Mouse (Mus musculus): ENCODE data around the gene 1700008O03Rik. TPM values are rescaled to one million over a fixed set of nuclear protein-coding genes. Genes with fewer than 3 reads are reported as not detected.

Gene 1700008O03Rik
- polyA plus RNA-seq, 1 experiment from 2014 or later = 0.86 TPM

DNA sequence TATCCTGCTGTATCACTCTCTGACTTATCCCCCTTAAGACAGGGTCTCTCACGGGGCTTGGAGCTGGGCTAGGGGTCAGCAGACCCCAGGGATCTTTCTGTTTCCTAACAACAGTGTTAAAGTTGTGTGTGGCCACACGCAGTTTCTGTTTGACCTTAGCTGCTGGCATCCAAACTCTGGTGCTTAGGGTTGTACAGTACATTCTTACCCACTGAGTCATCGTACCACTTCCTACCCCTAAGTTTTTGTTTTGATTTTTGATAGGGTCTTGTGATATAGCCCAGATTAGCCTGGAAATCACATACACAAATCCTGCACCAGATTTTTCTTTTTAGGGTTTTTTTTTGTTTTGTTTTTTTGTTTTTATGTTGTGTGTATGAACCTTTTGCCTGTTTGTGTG is 53.3 kb downstream of the 1700008O03Rik start:
- Histone ChIP-seq H3K9ac (ENCODE audit: low read length) (no peak overlapping the region), H3K36me3 (ENCODE audit: control insufficient read depth, insufficient read depth, low read length) (0 out of 2 replicates have a peak, but pooled peaks cover 8% of the 10 kb centered on the region), H3K27me3 (replicated peaks; ENCODE audit: control insufficient read depth, insufficient read depth, low read length) (peaks cover 23% of the 10 kb centered on the region), H3K27ac (ENCODE audit: low read depth, low read length) (no peak overlapping the region), H3K9me3 (replicated peaks; ENCODE audit: control insufficient read depth, low read length) (no peaks in the 10 kb centered on the region), H3K4me1 (ENCODE audit: control insufficient read depth, insufficient read depth, low read length) (no peaks in the 10 kb centered on the region), H3K4me2 (ENCODE audit: low read length) (no peak overlapping the region), H3K4me3 (ENCODE audit: low read depth, low read length) (no peak overlapping the region)
- WGBS = 71% methylated on average over 3 of the region's 3 CpGs
- no peak for ATAC-seq
- no peak for DNase-seq (ENCODE audit: low spot score)

DNA sequence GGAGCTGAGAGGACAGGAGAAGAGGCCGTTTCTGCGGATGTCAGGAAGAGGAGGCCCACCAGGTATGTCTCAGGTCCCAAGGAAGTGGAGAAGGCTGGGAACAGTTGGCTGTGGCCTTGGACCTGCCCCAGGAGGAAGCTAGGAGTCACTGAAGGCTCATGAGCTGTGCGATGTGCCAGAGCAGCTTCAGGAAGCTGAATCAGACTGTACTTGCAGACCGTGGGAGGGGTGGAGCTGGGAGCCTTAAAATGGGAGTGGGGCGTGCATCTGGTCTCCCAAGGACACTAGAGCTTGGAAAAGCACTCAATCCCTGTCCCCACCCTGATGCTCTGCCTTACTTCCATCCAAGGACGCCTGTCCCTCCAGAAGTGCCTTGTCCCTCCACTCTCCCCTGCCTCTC is 59.0 kb downstream of the 1700008O03Rik start:
- Histone ChIP-seq H3K4me1 (ENCODE audit: control insufficient read depth, insufficient read depth, low read length) (no peaks in the 10 kb centered on the region), H3K36me3 (ENCODE audit: control insufficient read depth, insufficient read depth, low read length) (peaks cover 17% of the 10 kb centered on the region), H3K9ac (ENCODE audit: low read length) (no peak overlapping the region), H3K27ac (ENCODE audit: low read depth, low read length) (no peak overlapping the region), H3K27me3 (replicated peaks; ENCODE audit: control insufficient read depth, insufficient read depth, low read length) (no peaks in the 10 kb centered on the region), H3K4me2 (ENCODE audit: low read length) (no peak overlapping the region), H3K9me3 (replicated peaks; ENCODE audit: control insufficient read depth, low read length) (no peaks in the 10 kb centered on the region), H3K4me3 (ENCODE audit: low read depth, low read length) (no peak overlapping the region)
- no peak for ATAC-seq
- no peak for DNase-seq (ENCODE audit: low spot score)
- 77% methylated on average over 6 of the region's 6 CpGs for WGBS

DNA sequence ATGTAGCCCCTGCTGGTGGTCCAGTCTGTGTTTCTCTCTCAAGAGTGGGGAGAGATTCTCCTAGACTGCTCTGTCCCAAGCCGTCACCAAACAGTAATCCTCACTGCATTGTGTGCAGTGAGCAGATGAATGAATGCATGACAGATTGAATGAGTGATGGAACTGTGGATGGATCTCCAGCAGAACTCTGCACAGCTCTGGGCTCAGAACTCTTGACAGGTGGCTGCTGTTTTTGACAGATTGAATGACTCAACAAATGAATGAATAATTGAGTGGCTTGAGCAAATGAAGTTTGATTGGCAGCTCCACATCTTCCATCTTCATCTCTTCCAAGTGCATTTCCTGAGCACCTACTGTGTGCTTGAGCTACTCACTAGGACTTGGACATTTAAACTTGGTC is 63.3 kb downstream of the 1700008O03Rik start:
- Histone ChIP-seq H3K9me3 (replicated peaks; ENCODE audit: control insufficient read depth, low read length) (no peaks in the 10 kb centered on the region), H3K27ac (ENCODE audit: low read depth, low read length) (no peak overlapping the region), H3K36me3 (ENCODE audit: control insufficient read depth, insufficient read depth, low read length) (peaks cover 43% of the 10 kb centered on the region), H3K4me1 (ENCODE audit: control insufficient read depth, insufficient read depth, low read length) (no peaks in the 10 kb centered on the region), H3K27me3 (replicated peaks; ENCODE audit: control insufficient read depth, insufficient read depth, low read length) (no peaks in the 10 kb centered on the region), H3K9ac (ENCODE audit: low read length) (no peak overlapping the region), H3K4me2 (ENCODE audit: low read length) (no peak overlapping the region), H3K4me3 (ENCODE audit: low read depth, low read length) (no peak overlapping the region)
- no peak for ATAC-seq
- WGBS = 84% methylated on average over 1 of the region's 1 CpGs
- DNase-seq (ENCODE audit: low spot score) = no peak

DNA sequence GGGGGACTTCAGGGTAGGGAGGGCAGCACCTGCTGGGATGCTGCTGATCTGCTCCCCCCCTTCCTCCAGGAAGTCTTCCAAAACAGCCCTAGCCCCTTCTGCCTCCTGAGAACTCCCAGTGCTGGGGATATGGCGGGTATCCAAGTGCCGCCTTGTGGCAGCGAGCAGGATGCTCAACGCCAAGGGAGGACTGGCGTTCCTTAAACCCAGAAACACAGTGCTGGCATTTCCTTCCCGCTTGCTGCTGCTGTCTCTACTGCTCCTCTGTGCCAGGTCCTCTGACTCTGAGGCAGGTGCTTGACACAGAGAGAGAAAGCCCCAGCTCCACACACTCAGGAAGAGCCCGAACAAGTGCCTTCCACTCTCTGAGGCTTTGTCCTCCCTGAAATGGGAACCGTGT is 64.7 kb downstream of the 1700008O03Rik start:
- Histone ChIP-seq H3K27me3 (replicated peaks; ENCODE audit: control insufficient read depth, insufficient read depth, low read length) (no peaks in the 10 kb centered on the region), H3K9ac (ENCODE audit: low read length) (no peak overlapping the region), H3K36me3 (ENCODE audit: control insufficient read depth, insufficient read depth, low read length) (peaks cover 49% of the 10 kb centered on the region), H3K4me3 (ENCODE audit: low read depth, low read length) (no peak overlapping the region), H3K4me2 (ENCODE audit: low read length) (no peak overlapping the region), H3K27ac (ENCODE audit: low read depth, low read length) (peak overlapping the region; percentile 33), H3K4me1 (ENCODE audit: control insufficient read depth, insufficient read depth, low read length) (no peaks in the 10 kb centered on the region), H3K9me3 (replicated peaks; ENCODE audit: control insufficient read depth, low read length) (no peaks in the 10 kb centered on the region)
- DNase-seq (ENCODE audit: low spot score) (peak; percentile 74), ATAC-seq (peak; percentile 66; the same call in 1 of the 2 replicates)
- WGBS = 55% methylated on average over 8 of the region's 8 CpGs

DNA sequence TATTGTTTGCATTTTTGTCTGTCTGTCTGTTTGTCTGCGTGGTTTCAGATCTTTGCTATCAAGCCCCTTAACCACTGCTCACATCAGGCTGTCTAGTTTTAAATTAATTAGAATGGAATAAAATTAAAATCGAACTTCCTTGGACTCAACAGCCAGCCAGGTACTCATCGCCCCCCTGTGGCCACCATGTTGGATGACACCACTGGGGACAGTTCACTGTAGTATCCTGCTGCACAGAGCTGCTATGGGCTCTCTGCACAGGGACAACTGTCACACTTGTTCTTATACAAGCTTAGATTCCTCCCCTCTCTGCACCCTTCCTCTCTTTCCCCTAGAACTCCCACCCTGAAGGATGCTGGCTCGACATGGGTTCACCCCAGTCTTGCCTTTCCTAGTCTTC is 67.7 kb downstream of the 1700008O03Rik start:
- Histone ChIP-seq H3K36me3 (ENCODE audit: control insufficient read depth, insufficient read depth, low read length) (peaks cover 66% of the 10 kb centered on the region), H3K4me3 (ENCODE audit: low read depth, low read length) (no peak overlapping the region), H3K4me1 (ENCODE audit: control insufficient read depth, insufficient read depth, low read length) (no peaks in the 10 kb centered on the region), H3K27me3 (replicated peaks; ENCODE audit: control insufficient read depth, insufficient read depth, low read length) (no peaks in the 10 kb centered on the region), H3K27ac (ENCODE audit: low read depth, low read length) (no peak overlapping the region), H3K9ac (ENCODE audit: low read length) (no peak overlapping the region), H3K4me2 (ENCODE audit: low read length) (no peak overlapping the region), H3K9me3 (replicated peaks; ENCODE audit: control insufficient read depth, low read length) (no peaks in the 10 kb centered on the region)
- 38% methylated on average over 4 of the region's 4 CpGs for WGBS
- DNase-seq (ENCODE audit: low spot score) (peak; percentile 45), ATAC-seq (0 out of 2 replicates have a peak, but pooled peaks have one; percentile 41)

DNA sequence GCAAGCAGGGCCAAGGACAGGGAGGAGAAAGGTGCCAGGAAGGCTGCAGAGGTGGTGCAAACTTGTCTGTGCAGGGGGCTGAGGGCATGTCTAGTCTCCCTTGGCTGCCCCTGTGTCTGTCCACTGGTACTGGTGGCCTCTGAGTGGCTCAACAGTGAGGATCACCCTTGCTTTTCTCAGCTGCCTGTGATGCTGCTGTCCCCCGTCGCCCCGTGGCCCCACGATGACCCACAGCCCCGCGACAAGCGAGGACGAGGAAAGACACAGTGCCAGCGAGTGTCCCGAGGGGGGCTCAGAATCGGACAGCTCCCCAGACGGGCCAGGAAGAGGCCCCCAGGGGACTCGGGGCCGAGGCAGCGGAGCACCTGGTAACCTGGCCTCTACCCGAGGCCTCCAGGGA is 73.1 kb downstream of the 1700008O03Rik start:
- Histone ChIP-seq H3K4me3 (ENCODE audit: low read depth, low read length) (no peak overlapping the region), H3K9ac (ENCODE audit: low read length) (no peak overlapping the region), H3K36me3 (ENCODE audit: control insufficient read depth, insufficient read depth, low read length) (peaks cover 33% of the 10 kb centered on the region), H3K27me3 (replicated peaks; ENCODE audit: control insufficient read depth, insufficient read depth, low read length) (no peaks in the 10 kb centered on the region), H3K4me1 (ENCODE audit: control insufficient read depth, insufficient read depth, low read length) (peaks cover 7% of the 10 kb centered on the region), H3K9me3 (replicated peaks; ENCODE audit: control insufficient read depth, low read length) (no peaks in the 10 kb centered on the region), H3K27ac (ENCODE audit: low read depth, low read length) (no peak overlapping the region), H3K4me2 (ENCODE audit: low read length) (no peak overlapping the region)
- ATAC-seq (no peak), DNase-seq (ENCODE audit: low spot score) (no peak)
- WGBS = 72% methylated on average over 16 of the region's 16 CpGs

DNA sequence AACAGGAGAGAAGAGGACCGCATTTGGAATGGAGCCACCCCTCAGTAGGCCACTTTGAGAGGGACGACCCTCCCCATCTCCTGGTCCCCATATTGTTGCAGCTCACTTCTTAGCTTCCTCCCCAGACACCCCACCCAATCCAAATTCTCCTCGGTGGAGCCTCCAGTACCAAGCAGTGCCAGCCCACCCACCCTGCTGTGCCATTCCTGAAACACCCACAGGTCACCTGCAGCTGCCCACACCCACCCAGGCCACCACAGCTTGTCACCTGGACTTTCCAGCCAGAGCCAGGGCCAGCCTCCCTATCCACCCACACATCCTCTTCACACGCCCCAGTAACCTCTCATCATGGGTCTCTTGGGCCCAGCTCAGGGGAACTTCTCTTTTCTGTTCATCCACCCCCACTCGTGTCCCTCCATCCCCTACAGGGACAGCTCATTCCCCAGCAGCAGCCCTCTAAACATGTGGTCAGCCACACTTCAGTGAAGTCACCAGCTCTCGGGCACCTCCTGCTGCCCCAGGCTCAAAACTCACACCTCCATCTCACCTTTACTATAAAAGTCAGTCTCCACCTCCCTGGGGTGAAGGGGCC is 73.8 kb downstream of the 1700008O03Rik start:
- Histone ChIP-seq H3K4me1 (ENCODE audit: control insufficient read depth, insufficient read depth, low read length) (peaks cover 7% of the 10 kb centered on the region), H3K36me3 (ENCODE audit: control insufficient read depth, insufficient read depth, low read length) (peaks cover 28% of the 10 kb centered on the region), H3K27me3 (replicated peaks; ENCODE audit: control insufficient read depth, insufficient read depth, low read length) (no peaks in the 10 kb centered on the region), H3K9me3 (replicated peaks; ENCODE audit: control insufficient read depth, low read length) (no peaks in the 10 kb centered on the region), H3K9ac (ENCODE audit: low read length) (peak overlapping the region; percentile 74), H3K4me2 (ENCODE audit: low read length) (peak overlapping the region; percentile 96), H3K27ac (ENCODE audit: low read depth, low read length) (no peak overlapping the region), H3K4me3 (ENCODE audit: low read depth, low read length) (peak overlapping the region; percentile 60; the same call in 1 of the 2 replicates)
- DNase-seq (ENCODE audit: low spot score) (no peak), ATAC-seq (peak; percentile 15)
- WGBS = 22% methylated on average over 6 of the region's 6 CpGs

DNA sequence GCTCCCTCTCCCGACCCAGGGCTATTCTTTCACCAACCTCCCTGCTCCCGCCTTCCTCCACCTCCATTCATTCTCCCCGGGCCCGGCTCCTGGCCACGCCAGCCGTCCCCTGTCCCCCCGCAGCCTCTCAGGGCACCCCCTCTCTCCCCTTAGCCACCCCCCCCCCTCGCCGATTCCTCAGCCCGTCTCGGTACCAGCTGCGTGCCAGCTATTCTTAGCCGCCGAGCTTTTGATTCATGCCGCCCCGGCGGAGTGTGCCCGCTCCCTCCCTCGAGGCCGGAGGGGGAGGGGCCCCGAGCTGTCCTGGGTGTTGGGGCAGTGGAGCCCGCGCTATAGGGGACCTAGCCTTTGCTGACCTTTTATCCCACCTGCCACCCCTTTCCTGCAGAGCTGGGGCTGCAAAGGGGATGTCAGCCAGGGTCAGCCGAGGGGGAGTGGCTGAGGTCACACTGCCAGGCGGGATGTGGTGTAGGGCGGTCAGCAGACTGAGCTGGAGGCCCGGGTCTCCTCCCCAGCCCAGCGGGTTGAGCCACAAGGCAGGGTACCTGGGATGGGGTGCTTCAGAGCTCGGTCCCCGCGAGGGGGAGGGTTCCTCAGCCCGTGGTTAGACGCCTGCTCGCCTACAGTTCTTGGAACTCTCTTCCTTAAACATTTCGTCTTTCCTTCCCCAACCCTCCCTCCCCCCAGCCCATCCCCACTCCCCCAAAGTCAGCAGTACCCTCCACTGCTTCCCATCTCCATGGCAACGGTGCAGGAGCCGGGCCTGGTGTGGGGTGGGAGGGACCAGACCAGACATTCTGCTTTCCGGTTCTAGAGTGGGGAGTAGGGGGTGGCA is 74.5 kb downstream of the 1700008O03Rik start:
- peaks cover 7% of the 10 kb centered on the region for H3K4me1 ChIP-seq (ENCODE audit: control insufficient read depth, insufficient read depth, low read length)
- DNase-seq (ENCODE audit: low spot score) (peak; percentile 67), ATAC-seq (peak; percentile 62)
- no peaks in the 10 kb centered on the region for H3K27me3 ChIP-seq (replicated peaks; ENCODE audit: control insufficient read depth, insufficient read depth, low read length)
- peak overlapping the region; percentile 96 for H3K4me2 ChIP-seq (ENCODE audit: low read length)
- H3K9me3 ChIP-seq (replicated peaks; ENCODE audit: control insufficient read depth, low read length) = no peaks in the 10 kb centered on the region
- WGBS = under 1% methylated on average over 38 of the region's 38 CpGs
- peak overlapping the region; percentile 60 for H3K4me3 ChIP-seq (ENCODE audit: low read depth, low read length)
- H3K9ac ChIP-seq (ENCODE audit: low read length) = peak overlapping the region; percentile 74
- peak overlapping the region; percentile 76; the same call in 1 of the 2 replicates for H3K27ac ChIP-seq (ENCODE audit: low read depth, low read length)
- peaks cover 22% of the 10 kb centered on the region for H3K36me3 ChIP-seq (ENCODE audit: control insufficient read depth, insufficient read depth, low read length)
